Mouse (Mus musculus) spleen, postnatal 36 days (tissue): ENCODE results near the gene Lamtor5.
"Not testable (repeated sequence)": the region's sequence is repeated elsewhere in the genome, so short reads cannot be mapped to it uniquely, and the experiment has no call there.

ENCODE experiments used
- DNase-seq, 2 experiments: peaks; one replicate each; pipeline ENCODE4 v3.0.0; 2022; ENCODE audit warnings: low spot score in 2 of 2, mixed read lengths in 1 of 2

Lamtor5 gene

GRCm38 (mm10) chr3:107266814-107267345 is 11.8 kb upstream of the Lamtor5 start:
- DNase-seq: no peak

DNA sequence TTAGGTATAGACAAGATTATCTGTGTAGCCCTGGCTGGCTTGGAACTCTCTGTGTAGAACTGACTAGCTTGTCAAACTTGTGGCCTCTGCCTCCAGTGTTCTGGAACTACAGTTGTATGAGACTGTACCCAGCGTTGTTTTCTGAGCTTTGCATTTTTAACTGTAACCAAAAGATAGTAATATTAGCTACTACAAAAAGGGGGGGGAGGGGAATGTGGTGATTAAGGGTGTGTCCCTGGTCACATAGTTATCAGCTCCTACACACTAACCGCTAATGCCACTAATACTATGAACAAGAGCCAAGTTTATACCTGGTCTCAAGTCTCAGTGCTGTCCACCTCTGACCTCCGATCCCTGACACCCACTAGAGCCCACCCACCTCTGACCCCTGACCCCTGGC is 6.2 kb upstream of the Lamtor5 start:
- no peak for DNase-seq

DNA sequence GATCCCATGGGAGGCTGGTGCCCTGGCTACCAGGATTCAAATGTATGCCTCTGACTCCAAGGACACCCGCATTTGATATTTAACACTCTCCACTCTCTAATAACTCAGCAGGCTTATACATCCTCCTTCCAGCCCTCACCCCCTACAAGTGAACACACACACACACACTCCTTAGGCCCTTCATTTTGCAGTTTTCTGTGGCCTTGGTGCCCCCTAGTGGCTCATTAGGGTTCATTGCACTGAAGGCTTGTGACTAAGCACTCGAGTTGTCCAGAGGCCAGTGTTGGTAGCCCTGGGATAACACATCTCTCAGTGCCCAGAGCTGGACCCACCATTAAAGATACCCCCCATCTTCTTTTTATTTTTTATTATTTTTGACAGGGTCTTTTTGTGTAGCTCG is 4.8 kb upstream of the Lamtor5 start:
- peak; percentile 39 to 58 for DNase-seq

- no peak for DNase-seq
Observed at GRCm38 (mm10) chr3:107275351-107275750, 3.3 kb upstream of the Lamtor5 start.

DNA sequence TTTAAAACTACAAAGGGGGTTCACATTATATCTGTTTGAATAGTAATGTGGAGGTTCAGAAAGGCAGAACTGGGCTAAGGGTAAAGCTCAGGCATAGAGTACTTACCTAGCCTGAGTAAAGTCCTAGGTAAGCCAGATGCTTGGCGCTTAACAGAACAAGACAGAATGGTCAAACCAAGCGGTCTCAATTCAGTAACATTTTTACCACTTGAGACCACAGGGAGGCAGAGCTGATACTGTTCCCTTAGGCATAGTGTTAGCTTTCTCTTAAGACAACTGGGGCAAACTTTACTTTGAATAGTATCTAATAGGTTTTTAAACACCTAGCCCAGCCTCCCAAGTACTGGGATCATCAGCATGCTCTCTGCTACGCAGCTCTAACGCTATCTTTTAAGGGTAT is 2.7 kb upstream of the Lamtor5 start:
- no peak for DNase-seq

- DNase-seq: no peak
Observed at GRCm38 (mm10) chr3:107276626-107277025, 2.0 kb upstream of the Lamtor5 start.

- DNase-seq: no peak
Observed at GRCm38 (mm10) chr3:107286123-107286522, 7.5 kb downstream of the Lamtor5 start.

GRCm38 (mm10) chr3:107287346-107287745 is 8.7 kb downstream of the Lamtor5 start:
- no peak for DNase-seq

DNA sequence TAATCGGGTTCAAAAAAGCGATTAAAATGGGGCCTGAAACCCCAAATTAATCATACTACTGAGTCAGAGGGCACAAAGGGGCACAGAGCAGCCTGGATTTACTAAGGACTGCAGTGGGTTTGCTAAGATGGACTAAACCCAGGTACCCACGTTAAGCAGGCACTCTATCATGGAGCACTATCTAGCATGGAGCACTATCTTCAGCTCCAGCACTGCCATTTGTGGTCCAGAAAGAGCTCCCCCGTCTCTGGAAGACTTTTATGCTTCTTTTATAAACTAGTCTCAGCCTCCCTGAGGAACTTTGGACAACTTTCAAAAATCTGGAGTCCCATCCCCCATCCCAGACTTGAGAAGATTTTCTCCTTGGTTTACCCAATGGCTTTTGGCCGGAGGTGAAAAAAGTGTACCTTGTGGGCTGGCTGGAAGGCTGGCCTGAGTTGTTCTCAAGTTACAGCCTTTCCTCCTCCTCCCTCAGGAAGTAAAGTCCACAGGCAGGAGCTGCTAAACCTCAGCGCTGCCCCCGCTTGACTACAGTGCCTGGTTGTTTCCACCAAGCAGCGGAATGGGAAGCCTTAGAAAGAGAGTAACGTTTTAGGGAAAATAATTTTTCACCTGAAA is 12.2 kb downstream of the Lamtor5 start, which contains the start of gene Slc16a4:
Gene Slc16a4, plus strand, starts transcription at position 467 of the 618 bp plus-strand sequence.
- no peak for DNase-seq

DNA sequence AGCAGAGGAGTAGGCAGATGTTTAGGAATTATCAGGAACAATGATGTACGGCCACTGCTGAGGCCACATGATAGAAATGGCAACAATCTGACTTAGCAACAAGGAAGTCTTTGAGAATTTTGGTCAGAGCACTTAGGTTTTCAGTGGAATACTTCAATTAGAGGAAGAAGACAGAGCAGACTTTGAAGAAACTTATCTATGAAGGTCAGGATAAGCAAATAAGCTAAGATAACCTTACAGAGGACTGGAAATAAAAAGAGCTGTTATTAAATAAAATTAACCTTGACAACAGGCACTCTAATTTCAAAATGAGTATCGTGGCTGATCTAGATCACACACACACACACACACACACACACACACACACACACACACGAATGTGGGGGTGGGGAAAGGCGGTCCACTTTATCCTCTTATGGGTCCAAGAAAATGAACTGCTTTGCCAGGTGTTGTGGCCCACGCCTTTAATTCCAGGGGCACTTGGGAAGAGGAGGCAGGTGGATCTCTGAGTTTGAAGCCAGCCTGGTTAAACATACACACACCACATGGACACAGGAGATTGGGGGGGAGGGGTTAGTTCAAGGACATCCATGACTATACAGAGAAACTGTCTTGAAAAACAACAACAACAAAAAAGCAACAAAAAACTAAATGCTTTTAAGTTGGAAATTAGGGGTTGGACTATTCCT is 17.2 kb downstream of the Lamtor5 start:
- DNase-seq: no peak

- not testable (repeated sequence) for DNase-seq
Observed at GRCm38 (mm10) chr3:107296917-107297316, 18.3 kb downstream of the Lamtor5 start.

DNA sequence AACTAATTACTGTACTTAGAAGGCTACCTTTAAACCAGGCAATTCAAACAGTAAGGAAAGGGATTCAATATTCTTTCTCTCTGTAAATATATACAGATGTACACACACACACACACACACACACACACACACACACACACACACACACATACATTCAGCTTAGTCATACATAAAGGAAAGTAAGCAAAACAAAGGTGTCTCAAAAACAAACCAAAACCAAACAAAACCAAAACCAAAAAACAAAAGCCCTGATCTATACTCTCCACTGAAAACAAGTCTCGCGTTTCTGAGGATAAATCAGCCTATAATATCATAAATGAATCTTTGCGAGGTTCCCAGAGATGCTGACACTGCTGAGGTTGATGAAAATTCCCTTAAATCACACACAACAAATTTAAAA is 38.7 kb downstream of the Lamtor5 start:
- no peak for DNase-seq

DNA sequence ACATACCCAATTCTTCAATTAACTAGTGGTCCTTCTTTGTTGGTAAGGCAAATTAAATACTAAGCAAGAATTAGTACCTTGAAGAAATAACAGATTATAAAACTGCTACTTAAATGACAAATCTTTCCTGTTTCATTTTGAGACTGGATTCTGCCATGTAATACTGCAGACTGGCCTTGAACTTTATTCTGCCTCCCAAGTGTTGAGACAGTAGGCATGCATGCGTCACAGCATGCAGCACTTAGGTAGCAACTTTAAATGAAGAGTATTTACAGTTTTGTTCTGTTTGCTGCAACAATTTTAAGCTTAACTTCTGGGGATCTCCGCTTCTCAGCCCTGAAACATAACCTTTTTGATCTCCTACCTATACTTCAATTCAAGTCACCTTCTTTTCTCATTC is 42.5 kb downstream of the Lamtor5 start:
- DNase-seq: no peak

GRCm38 (mm10) chr3:107321776-107322175 is 43.1 kb downstream of the Lamtor5 start:
- DNase-seq: no peak

GRCm38 (mm10) chr3:107326442-107326841 is 47.8 kb downstream of the Lamtor5 start:
- no peak for DNase-seq

DNA sequence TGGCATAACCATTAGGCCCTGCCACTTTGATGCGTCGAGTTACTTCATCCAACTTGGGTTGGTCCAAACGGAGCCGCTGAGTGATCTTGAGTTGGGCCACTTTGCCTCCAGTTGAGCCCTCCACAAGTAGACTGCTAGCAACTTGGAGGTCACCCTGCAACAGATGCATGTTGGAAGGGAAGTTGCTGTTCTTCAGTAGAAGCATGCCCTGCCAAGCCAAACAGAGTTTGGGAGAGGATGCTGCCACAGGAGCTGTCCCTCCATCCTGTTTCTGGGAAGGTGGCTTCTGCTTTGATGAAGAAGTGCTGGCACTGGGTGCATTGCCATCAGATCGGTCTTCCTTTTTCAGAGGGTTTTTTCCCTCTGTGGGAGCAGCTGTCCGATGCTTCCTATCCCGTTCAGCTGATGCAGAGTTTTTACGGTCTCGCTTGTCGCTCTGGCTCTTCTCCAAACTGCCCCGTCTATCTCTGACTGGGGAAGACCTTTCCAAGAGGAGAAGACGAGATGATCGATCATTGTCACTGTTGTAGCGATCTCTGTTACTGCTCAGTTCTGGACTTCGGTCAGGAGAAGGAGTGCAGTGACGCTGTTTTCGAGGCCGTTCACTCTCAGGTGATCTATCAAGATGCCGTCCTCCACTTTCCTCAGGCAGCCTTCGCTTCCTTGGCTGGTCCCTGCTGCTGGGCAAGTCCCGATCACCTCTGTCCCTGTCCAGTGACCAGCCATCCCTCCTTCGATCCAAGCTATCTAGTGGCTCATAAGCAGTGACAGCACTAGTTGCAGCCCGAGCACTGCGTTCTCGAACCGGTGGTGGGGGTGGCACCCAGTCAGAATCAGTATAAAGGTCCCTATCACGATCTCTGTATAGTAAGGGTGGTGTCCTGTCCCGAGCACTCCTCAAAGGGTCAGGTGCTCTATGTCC is 52.1 kb downstream of the Lamtor5 start:
- DNase-seq: no peak

DNA sequence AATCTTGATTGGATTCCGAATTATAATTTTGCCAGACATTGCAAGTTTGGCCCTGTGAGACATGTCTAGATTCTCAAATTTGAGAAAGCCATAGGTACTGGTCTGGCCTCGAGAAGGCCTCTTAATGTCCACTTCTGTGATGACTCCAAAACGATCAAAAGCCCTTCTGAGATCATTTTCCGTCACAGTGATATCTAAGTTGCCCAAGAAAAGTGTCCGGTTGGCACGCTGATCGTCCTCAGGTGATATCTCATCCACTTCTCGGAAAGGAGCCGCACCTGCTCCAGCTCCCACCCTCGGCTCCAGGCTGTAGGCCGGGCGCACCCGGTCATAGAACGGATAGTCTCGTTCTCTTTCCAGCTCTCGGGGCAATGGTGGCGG is 53.1 kb downstream of the Lamtor5 start:
- no peak for DNase-seq

DNA sequence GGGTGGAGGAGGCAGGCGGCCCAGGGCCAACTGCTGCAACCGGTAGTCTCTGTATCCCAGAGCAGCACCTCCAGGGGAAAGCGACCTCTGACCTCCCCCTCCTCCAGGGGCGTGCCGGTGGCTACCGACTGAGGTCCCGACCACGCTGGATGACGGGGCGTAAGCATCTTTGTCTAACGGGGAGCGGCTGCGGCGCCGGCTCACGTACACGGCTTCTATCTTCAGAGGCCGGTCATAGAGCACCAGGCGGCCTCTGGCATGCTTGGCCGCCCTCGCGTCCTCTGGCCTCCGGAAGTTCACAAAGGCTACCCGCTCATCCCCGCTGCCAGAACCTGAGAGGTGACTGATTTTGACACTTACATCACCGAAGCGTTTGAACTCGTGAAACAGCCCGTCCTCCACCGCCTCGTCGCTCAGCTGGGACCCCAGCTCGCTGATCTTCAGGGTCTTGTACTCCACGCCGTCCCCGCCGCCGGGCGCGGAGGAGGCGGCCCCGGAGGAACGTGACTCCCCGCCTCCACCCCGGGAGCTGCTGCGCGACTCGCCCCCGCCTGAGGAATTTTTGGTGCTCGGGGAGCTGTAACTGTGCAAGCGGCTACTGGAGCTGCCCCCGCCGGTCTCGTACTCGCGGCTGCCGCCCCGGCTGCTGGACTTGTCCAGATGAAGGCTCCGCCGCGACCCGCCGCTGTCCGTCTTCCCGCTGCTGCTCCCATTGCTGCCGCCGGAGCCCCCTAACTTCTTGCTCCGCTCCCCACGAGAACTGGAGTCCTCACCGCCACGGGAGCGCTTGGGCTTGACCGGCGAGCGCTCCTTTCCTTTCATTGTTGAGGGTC is 53.7 kb downstream of the Lamtor5 start:
- DNase-seq: peak; percentile 21 to 37

GRCm38 (mm10) chr3:107332960-107333380 is 54.3 kb downstream of the Lamtor5 start:
- peak; percentile 97 to 99 for DNase-seq
